Mouse (Mus musculus) liver, embryonic 12.5 days (tissue): ENCODE measurements around the gene Cds2. TPM values are rescaled to one million over a fixed set of nuclear protein-coding genes. Genes with fewer than 3 reads are reported as not detected.

Source experiments
- ATAC-seq: fragments of 200-750 bp; cut with Nextera tagmentation; 2 replicates; pipeline ENCODE4 v1.8.0; 2017; ENCODE audit warnings: moderate number of reproducible peaks, mild to moderate bottlenecking, moderate library complexity
- H3K27ac ChIP-seq: fragments of 300-500 bp; sonication (generic); 2 replicates; pipeline ENCODE4 v1.5.1; 2016; ENCODE audit warnings: mild to moderate bottlenecking
- H3K27me3 ChIP-seq: fragments of 300-500 bp; sonication (generic); replicated peaks from 2 replicates; pipeline ENCODE4 v1.6.1; 2016; ENCODE audit warnings: mild to moderate bottlenecking, moderate library complexity
- H3K36me3 ChIP-seq: fragments of 300-500 bp; sonication (generic); 2 replicates; pipeline ENCODE4 v1.6.1; 2016; ENCODE audit warnings: mild to moderate bottlenecking, moderate library complexity
- H3K4me1 ChIP-seq: fragments of 300-500 bp; sonication (generic); 2 replicates; pipeline ENCODE4 v1.6.1; 2016
- H3K4me2 ChIP-seq: fragments of 300-500 bp; sonication (generic); 2 replicates; pipeline ENCODE4 v1.6.1; 2016; ENCODE audit warnings: mild to moderate bottlenecking, moderate library complexity
- H3K4me3 ChIP-seq: fragments of 300-500 bp; sonication (generic); 2 replicates; pipeline ENCODE4 v1.5.1; 2016; ENCODE audit warnings: mild to moderate bottlenecking, moderate library complexity
- H3K9ac ChIP-seq: fragments of 300-500 bp; sonication (generic); 2 replicates; pipeline ENCODE4 v1.6.1; 2016; ENCODE audit warnings: mild to moderate bottlenecking, moderate library complexity
- H3K9me3 ChIP-seq: fragments of 300-500 bp; sonication (generic); replicated peaks from 2 replicates; pipeline ENCODE4 v1.6.1; 2016; ENCODE audit warnings: mild to moderate bottlenecking, moderate library complexity
- WGBS: fragments of 180-500 bp; shearing (Covaris S2); methylation state at CpG from one replicate; pipeline ENCODE4 v1.1.7; 2016; ENCODE audit not compliant: insufficient replicate concordance; 5-methylcytosine and 5-hydroxymethylcytosine counted together
- polyA plus RNA-seq: library from polyadenylated mRNA; unstranded; fragments of >200 nt; fragmentation: Nextera tagmentation; extraction: Ambion mirVana; gene quantifications from 2 replicates; pipeline ENCODE4 v1.2.1, GENCODE M21; 2016

Gene Cds2
- polyA plus RNA-seq, 1 experiment from 2014 or later: 13.7 TPM

GRCm38 (mm10) chr2:132251911-132252310 lies 11.0 kb upstream of the Cds2 start:
- WGBS: 4% methylated on average over 8 of the region's 8 CpGs
- H3K27ac ChIP-seq: peak overlapping the region; percentile 91
- peak overlapping the region; percentile 79 for H3K4me2 ChIP-seq
- H3K9me3 ChIP-seq: no peaks in the 10 kb centered on the region
- peaks cover 53% of the 10 kb centered on the region for H3K4me1 ChIP-seq
- peaks cover 47% of the 10 kb centered on the region for H3K36me3 ChIP-seq
- ATAC-seq: no peak
- peak overlapping the region; percentile 83 for H3K9ac ChIP-seq
- no peaks in the 10 kb centered on the region for H3K27me3 ChIP-seq
- peak overlapping the region; percentile 80 for H3K4me3 ChIP-seq

GRCm38 (mm10) chr2:132252542-132253528 lies 10.1 kb upstream of the Cds2 start, which contains the start of gene Pcna:
Pcna (minus strand) TSS chr2:132253314.
- Histone ChIP-seq H3K9me3 (no peaks in the 10 kb centered on the region), H3K27me3 (no peaks in the 10 kb centered on the region), H3K9ac (peak within 1 kb of the TSS; percentile 83), H3K4me2 (peak within 1 kb of the TSS; percentile 79), H3K4me1 (peaks cover 49% of the 10 kb centered on the region), H3K36me3 (peaks cover 51% of the 10 kb centered on the region), H3K4me3 (peak within 1 kb of the TSS; percentile 80), H3K27ac (peak within 1 kb of the TSS; percentile 91)
- 2% methylated on average over 79 of the region's 79 CpGs for WGBS
- peak; percentile 98 for ATAC-seq

- Histone ChIP-seq H3K4me1 (peaks cover 42% of the 10 kb centered on the region), H3K36me3 (peaks cover 43% of the 10 kb centered on the region), H3K9me3 (no peaks in the 10 kb centered on the region), H3K9ac (peak overlapping the region; percentile 83), H3K27me3 (no peaks in the 10 kb centered on the region), H3K4me2 (peak overlapping the region; percentile 79), H3K4me3 (peak overlapping the region; percentile 80), H3K27ac (peak overlapping the region; percentile 91)
- WGBS: under 1% methylated on average over 7 of the region's 7 CpGs
- no peak for ATAC-seq
Observed at GRCm38 (mm10) chr2:132253603-132254002, 9.3 kb upstream of the Cds2 start.

GRCm38 (mm10) chr2:132257350-132258068 lies 5.4 kb upstream of the Cds2 start:
- peak overlapping the region; percentile 35; the same call in 1 of the 2 replicates for H3K9ac ChIP-seq
- no peak overlapping the region for H3K4me3 ChIP-seq
- ATAC-seq: no peak
- H3K36me3 ChIP-seq: peaks cover 14% of the 10 kb centered on the region
- peaks cover 18% of the 10 kb centered on the region for H3K4me1 ChIP-seq
- H3K9me3 ChIP-seq: no peaks in the 10 kb centered on the region
- no peak overlapping the region for H3K4me2 ChIP-seq
- H3K27me3 ChIP-seq: no peaks in the 10 kb centered on the region
- no peak overlapping the region for H3K27ac ChIP-seq
- WGBS: 82% methylated on average over 6 of the region's 6 CpGs

GRCm38 (mm10) chr2:132260601-132261000 lies 2.3 kb upstream of the Cds2 start:
- Histone ChIP-seq H3K4me2 (no peak overlapping the region), H3K27ac (no peak overlapping the region), H3K36me3 (peaks cover 14% of the 10 kb centered on the region), H3K4me1 (peaks cover 24% of the 10 kb centered on the region), H3K9ac (no peak overlapping the region), H3K27me3 (no peaks in the 10 kb centered on the region), H3K9me3 (no peaks in the 10 kb centered on the region), H3K4me3 (no peak overlapping the region)
- 87% methylated on average over 3 of the region's 3 CpGs for WGBS
- no peak for ATAC-seq

- Histone ChIP-seq H3K4me1 (peaks cover 28% of the 10 kb centered on the region), H3K4me3 (peak overlapping the region; percentile 93; the same call in 1 of the 2 replicates), H3K27me3 (no peaks in the 10 kb centered on the region), H3K9ac (peak overlapping the region; percentile 59), H3K9me3 (no peaks in the 10 kb centered on the region), H3K36me3 (peaks cover 2% of the 10 kb centered on the region), H3K27ac (peak overlapping the region; percentile 51; the same call in 1 of the 2 replicates), H3K4me2 (peak overlapping the region; percentile 95)
- no peak for ATAC-seq
- 57% methylated on average over 6 of the region's 6 CpGs for WGBS
Observed at GRCm38 (mm10) chr2:132262175-132262574, 773 bp upstream of the Cds2 start.

- WGBS: under 1% methylated on average over 47 of the region's 47 CpGs
- Histone ChIP-seq H3K27ac (peak overlapping the region; percentile 90), H3K4me2 (peak overlapping the region; percentile 95), H3K27me3 (no peaks in the 10 kb centered on the region), H3K4me3 (peak overlapping the region; percentile 93), H3K4me1 (peaks cover 28% of the 10 kb centered on the region), H3K9me3 (no peaks in the 10 kb centered on the region), H3K9ac (peak overlapping the region; percentile 91), H3K36me3 (no peaks in the 10 kb centered on the region)
- ATAC-seq: peak; percentile 62
Observed at GRCm38 (mm10) chr2:132263421-132264265, 695 bp downstream of the Cds2 start.

- Histone ChIP-seq H3K9ac (peak overlapping the region; percentile 91), H3K27me3 (no peaks in the 10 kb centered on the region), H3K27ac (peak overlapping the region; percentile 90), H3K4me1 (peaks cover 30% of the 10 kb centered on the region), H3K4me2 (peak overlapping the region; percentile 95), H3K4me3 (peak overlapping the region; percentile 93), H3K9me3 (no peaks in the 10 kb centered on the region), H3K36me3 (no peaks in the 10 kb centered on the region)
- WGBS: 13% methylated on average over 6 of the region's 6 CpGs
- no peak for ATAC-seq
Observed at GRCm38 (mm10) chr2:132264266-132264710, 1.3 kb downstream of the Cds2 start.

- no peaks in the 10 kb centered on the region for H3K36me3 ChIP-seq
- no peaks in the 10 kb centered on the region for H3K9me3 ChIP-seq
- no peak overlapping the region for H3K9ac ChIP-seq
- ATAC-seq: no peak
- H3K4me3 ChIP-seq: no peak overlapping the region
- no peaks in the 10 kb centered on the region for H3K27me3 ChIP-seq
- H3K27ac ChIP-seq: no peak overlapping the region
- peak overlapping the region; percentile 95; the same call in 1 of the 2 replicates for H3K4me2 ChIP-seq
- peaks cover 39% of the 10 kb centered on the region for H3K4me1 ChIP-seq
- WGBS: 69% methylated on average over 9 of the region's 9 CpGs
Observed at GRCm38 (mm10) chr2:132265196-132265595, 2.2 kb downstream of the Cds2 start.

- H3K4me2 ChIP-seq: no peak overlapping the region
- peaks cover 48% of the 10 kb centered on the region for H3K4me1 ChIP-seq
- no peak overlapping the region for H3K27ac ChIP-seq
Observed at GRCm38 (mm10) chr2:132266086-132266485, 3.1 kb downstream of the Cds2 start.

GRCm38 (mm10) chr2:132269217-132269616 lies 6.3 kb downstream of the Cds2 start:
- no peaks in the 10 kb centered on the region for H3K9me3 ChIP-seq
- H3K27ac ChIP-seq: no peak overlapping the region; the same call in 1 of the 2 replicates
- no peak overlapping the region for H3K9ac ChIP-seq
- ATAC-seq: peak; percentile 82
- WGBS: 36% methylated on average over 3 of the region's 3 CpGs
- H3K4me1 ChIP-seq: peaks cover 50% of the 10 kb centered on the region
- H3K36me3 ChIP-seq: no peaks in the 10 kb centered on the region
- no peaks in the 10 kb centered on the region for H3K27me3 ChIP-seq
- H3K4me3 ChIP-seq: no peak overlapping the region
- no peak overlapping the region for H3K4me2 ChIP-seq

More at GRCm38 (mm10) chr2:132266086-132266485, 3.1 kb downstream of the Cds2 start:
- Histone ChIP-seq H3K27me3 (no peaks in the 10 kb centered on the region), H3K9ac (no peak overlapping the region), H3K36me3 (no peaks in the 10 kb centered on the region), H3K9me3 (no peaks in the 10 kb centered on the region), H3K4me3 (no peak overlapping the region)
- 70% methylated on average over 3 of the region's 3 CpGs for WGBS
- ATAC-seq: no peak
